ENCODE assay signal across 30 mouse cellular contexts in the genomic region with DNA sequence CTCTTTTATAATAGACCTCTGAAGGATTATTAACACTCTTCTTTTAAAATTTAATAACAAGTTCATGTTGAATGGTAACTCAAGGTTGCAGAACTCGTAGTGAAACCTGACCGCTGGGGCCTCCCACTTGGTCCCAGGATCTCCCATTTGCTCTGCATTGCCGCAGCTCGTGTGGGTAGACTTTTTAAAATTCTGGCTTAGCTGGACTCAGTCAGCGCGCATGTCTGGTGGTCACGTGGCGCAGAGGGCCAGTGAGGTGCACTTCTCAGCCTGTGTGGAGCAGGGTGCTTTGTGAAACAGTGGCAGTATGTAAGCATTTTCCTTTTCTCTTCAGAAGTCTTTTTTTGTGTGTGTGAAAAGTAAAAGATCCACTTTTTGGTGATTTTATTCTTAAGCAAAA. TPM values are rescaled to one million over a fixed set of nuclear protein-coding genes. Genes with fewer than 3 reads are reported as not detected.
DNase-seq lines count a peak whose midpoint lies in the region; ATAC-seq and TF ChIP-seq lines count a peak whose summit lies in the region.
"Had no signal": no experiment of that assay in that cellular context is flagged by ENCODE, and none has a peak within 500 bp of the region (broad histone marks: within the 10 kb centered on the region; RNA-seq: fewer than 3 reads in every experiment).

No protein-coding gene starts in this region.

- peak; percentile 69 for DNase-seq in heart, adult 11 months
- DNase-seq in heart, adult 2 months: no peak
- DNase-seq in ovary, postnatal 36 days (ENCODE audit: low spot score): peak; percentile 23
- DNase-seq in ovary, postnatal 14 days (ENCODE audit: low spot score): no peak
- no peak for DNase-seq in kidney, postnatal 0 days (ENCODE audit: low spot score)
- DNase-seq in lung, postnatal 4 days: no peak
- DNase-seq in retina, embryonic 14.5 days (ENCODE audit: low spot score): no peak
- DNase-seq: adrenal gland, postnatal 10 days; cerebellum, adult 8-10 months; cerebellum, postnatal 25 days; gastrocnemius, postnatal 25 days; heart, adult 18-20 months; heart, postnatal 4 days; liver, embryonic 13.5 days; lung, adult 2 months; lung, postnatal 10 days; right cerebral cortex, postnatal 14 days had no signal

- H3K9ac ChIP-seq in heart, adult 2 months (ENCODE audit: low read depth, low read length): no peak overlapping the region
- no peak overlapping the region for H3K9ac ChIP-seq in kidney, postnatal 0 days (ENCODE audit: low read depth, low read length)
- no peak overlapping the region for H3K9ac ChIP-seq in midbrain, embryonic 13.5 days (replicated peaks)
- H3K9ac ChIP-seq: embryonic facial prominence, embryonic 15.5 days; heart, embryonic 12.5 days; hindbrain, embryonic 13.5 days; limb, embryonic 12.5 days; liver, embryonic 13.5 days; stomach, embryonic 15.5 days had no signal

- no peak overlapping the region for H3K27ac ChIP-seq in heart, adult 2 months
- peak overlapping the region; percentile 31; the same call in 1 of the 2 replicates for H3K27ac ChIP-seq in kidney, postnatal 0 days
- H3K27ac ChIP-seq in midbrain, embryonic 13.5 days: no peak overlapping the region
- H3K27ac ChIP-seq: embryonic facial prominence, embryonic 10.5 days; embryonic facial prominence, embryonic 15.5 days; hindbrain, embryonic 13.5 days; left cerebral cortex, adult 2 months; limb, embryonic 12.5 days; liver, embryonic 13.5 days; midbrain, embryonic 10.5 days; stomach, embryonic 15.5 days had no signal

- intact Hi-C loops in heart, adult 2 months (cut with DNase I): no loop called here

- no peak overlapping the region for H3K4me2 ChIP-seq in kidney, postnatal 0 days (ENCODE audit: low read length)
- no peak overlapping the region for H3K4me2 ChIP-seq in midbrain, embryonic 13.5 days (replicated peaks)
- H3K4me2 ChIP-seq: embryonic facial prominence, embryonic 15.5 days; heart, embryonic 12.5 days; hindbrain, embryonic 13.5 days; limb, embryonic 12.5 days; liver, embryonic 13.5 days; stomach, embryonic 15.5 days had no signal

- H3K79me2 ChIP-seq in heart, adult 2 months (replicated peaks; ENCODE audit: control insufficient read depth, insufficient read depth, low read length): no peaks in the 10 kb centered on the region

- ATAC-seq in kidney, postnatal 0 days (replicated peaks; ENCODE audit: low FRiP score, low read depth): 0 out of 2 replicates have a peak, but pooled peaks have one; percentile 43
- no peak for ATAC-seq in midbrain, embryonic 13.5 days
- ATAC-seq: activated CD4-positive, CD25-positive, alpha-beta regulatory T cell, adult 4 months; forebrain, embryonic 14.5 days; midbrain, embryonic 16.5 days had no signal

- H3K27me3 ChIP-seq in heart, adult 2 months (ENCODE audit: control insufficient read depth, insufficient read depth, low read length): no peaks in the 10 kb centered on the region
- no peaks in the 10 kb centered on the region for H3K27me3 ChIP-seq in kidney, postnatal 0 days (ENCODE audit: insufficient read depth, low read length)
- no peaks in the 10 kb centered on the region for H3K27me3 ChIP-seq in midbrain, embryonic 13.5 days
- H3K27me3 ChIP-seq: CH12.LX; embryonic facial prominence, embryonic 15.5 days; heart, embryonic 12.5 days; hindbrain, embryonic 13.5 days; limb, embryonic 12.5 days; liver, embryonic 13.5 days; stomach, embryonic 15.5 days had no signal

- no peak for TF ChIP-seq CTCF in heart, adult 2 months (IDR thresholded peaks at IDR 0.05)
- no peak for TF ChIP-seq CTCF in kidney, postnatal 0 days (IDR thresholded peaks at IDR 0.05; ENCODE audit: low read depth)

- no peak for TF ChIP-seq POLR2A in heart, adult 2 months (IDR thresholded peaks at IDR 0.05; ENCODE audit: insufficient read depth, low read depth, low read length)

- 95% methylated on average over 8 of the region's 8 CpGs for WGBS in heart, adult 2 months
- WGBS in kidney, postnatal 0 days: 83% methylated on average over 8 of the region's 8 CpGs
- whole genome bisulfite sequencing in midbrain, embryonic 13.5 days: 91% methylated on average over 8 of the region's 8 CpGs

- no peaks in the 10 kb centered on the region for H3K9me3 ChIP-seq in kidney, postnatal 0 days (replicated peaks; ENCODE audit: low read length)
- H3K9me3 ChIP-seq in midbrain, embryonic 13.5 days: no peaks in the 10 kb centered on the region
- H3K9me3 ChIP-seq: embryonic facial prominence, embryonic 10.5 days; embryonic facial prominence, embryonic 15.5 days; heart, embryonic 12.5 days; hindbrain, embryonic 13.5 days; midbrain, embryonic 10.5 days; stomach, embryonic 15.5 days had no signal

- H3K36me3 ChIP-seq in heart, adult 2 months (ENCODE audit: control insufficient read depth, insufficient read depth, low read length): no peaks in the 10 kb centered on the region
- 0 out of 2 replicates have a peak, but pooled peaks cover 7% of the 10 kb centered on the region for H3K36me3 ChIP-seq in kidney, postnatal 0 days (ENCODE audit: insufficient read depth, low read length)
- H3K36me3 ChIP-seq in midbrain, embryonic 13.5 days: peaks cover 28% of the 10 kb centered on the region
- H3K36me3 ChIP-seq: stomach, embryonic 15.5 days had no signal

- no peak overlapping the region for H3K4me3 ChIP-seq in heart, adult 2 months
- no peak overlapping the region for H3K4me3 ChIP-seq in kidney, postnatal 0 days (replicated peaks; ENCODE audit: low read depth, low read length)
- H3K4me3 ChIP-seq in midbrain, embryonic 13.5 days (replicated peaks): no peak overlapping the region
- H3K4me3 ChIP-seq: embryonic facial prominence, embryonic 10.5 days; embryonic facial prominence, embryonic 15.5 days; heart, embryonic 12.5 days; hindbrain, embryonic 13.5 days; left cerebral cortex, adult 2 months; limb, embryonic 12.5 days; liver, embryonic 13.5 days; midbrain, embryonic 10.5 days; stomach, embryonic 15.5 days had no signal

- no peak for TF ChIP-seq EP300 in heart, adult 2 months (IDR thresholded peaks at IDR 0.05; ENCODE audit: insufficient read depth, low read depth, low read length)

- no peaks in the 10 kb centered on the region for H3K4me1 ChIP-seq in heart, adult 2 months (ENCODE audit: control insufficient read depth, insufficient read depth, low read length)
- H3K4me1 ChIP-seq in kidney, postnatal 0 days (replicated peaks; ENCODE audit: insufficient read depth, low read length): no peaks in the 10 kb centered on the region
- no peaks in the 10 kb centered on the region for H3K4me1 ChIP-seq in midbrain, embryonic 13.5 days (replicated peaks)
- H3K4me1 ChIP-seq: embryonic facial prominence, embryonic 10.5 days; embryonic facial prominence, embryonic 15.5 days; hindbrain, embryonic 13.5 days; limb, embryonic 12.5 days; midbrain, embryonic 10.5 days; stomach, embryonic 15.5 days had no signal

RNA-seq across cellular contexts. Expression of gene Ctbs, which starts 6.7 kb away (rescaled TPM):
- 1 to 10 TPM; 3.2 to 3.7 TPM for total RNA-seq in heart, adult 2 months (2021)
- 1.7 and 3.6 TPM in 2 replicates for polyA plus RNA-seq in heart, adult 2 months (2012; rRNA removed)
- polyA plus RNA-seq in kidney, postnatal 0 days (2015; fragmentation: Nextera tagmentation; extraction: Ambion mirVana): 17.8 and 19.0 TPM in 2 replicates
- 4.2 and 4.6 TPM in 2 replicates for polyA plus RNA-seq in midbrain, embryonic 13.5 days (2015; fragmentation: Nextera tagmentation; extraction: Ambion mirVana)

RNA-seq across cellular contexts. Expression of gene Ssx2ip, which starts 38.5 kb away (rescaled TPM):
- total RNA-seq in heart, adult 2 months (2021): 10 to 100 TPM; 12.5 to 14.1 TPM
- 3.1 and 4.1 TPM in 2 replicates for polyA plus RNA-seq in heart, adult 2 months (2012; rRNA removed)
- polyA plus RNA-seq in kidney, postnatal 0 days (2015; fragmentation: Nextera tagmentation; extraction: Ambion mirVana): 20.0 and 20.5 TPM in 2 replicates
- 15.5 and 16.4 TPM in 2 replicates for polyA plus RNA-seq in midbrain, embryonic 13.5 days (2015; fragmentation: Nextera tagmentation; extraction: Ambion mirVana)

RNA-seq across cellular contexts. Expression of gene Spata1, which starts 56.6 kb away (rescaled TPM):
- 1 to 10 TPM; 1.4 to 2.3 TPM for total RNA-seq in heart, adult 2 months (2021)
- polyA plus RNA-seq in heart, adult 2 months (2012; rRNA removed): 1.2 and 1.8 TPM in 2 replicates
- 4.5 and 5.0 TPM in 2 replicates for polyA plus RNA-seq in kidney, postnatal 0 days (2015; fragmentation: Nextera tagmentation; extraction: Ambion mirVana)
- 5.5 and 5.8 TPM in 2 replicates for polyA plus RNA-seq in midbrain, embryonic 13.5 days (2015; fragmentation: Nextera tagmentation; extraction: Ambion mirVana)

RNA-seq across cellular contexts. Expression of gene Gng5, which starts 56.7 kb away (rescaled TPM):
- 100 to 1,000 TPM; 216 to 264 TPM for total RNA-seq in heart, adult 2 months (2021)
- polyA plus RNA-seq in heart, adult 2 months (2012; rRNA removed): 331 and 445 TPM in 2 replicates
- 1,152 and 1,249 TPM in 2 replicates for polyA plus RNA-seq in kidney, postnatal 0 days (2015; fragmentation: Nextera tagmentation; extraction: Ambion mirVana)
- polyA plus RNA-seq in midbrain, embryonic 13.5 days (2015; fragmentation: Nextera tagmentation; extraction: Ambion mirVana): 606 and 609 TPM in 2 replicates

Comparison
In these comparisons a context has a peak if more than half of its experiments do, and no peak if none do; other contexts are left out.
1. DNase-seq: peak in heart, adult 11 months (single experiment) and ovary, postnatal 36 days (single experiment); none in heart, adult 2 months (0 of 2), ovary, postnatal 14 days (single experiment), kidney, postnatal 0 days (single experiment), lung, postnatal 4 days (0 of 2) and retina, embryonic 14.5 days (single experiment).